Mouse (Mus musculus) gonadal fat pad, adult 2 months (tissue): Measurements from ENCODE around the gene Fibcd1. TPM values are rescaled to one million over a fixed set of nuclear protein-coding genes. Genes with fewer than 3 reads are reported as not detected.

ENCODE experiments used
- DNase-seq: peaks from one replicate; pipeline ENCODE4 v3.0.0-alpha.2; 2012; ENCODE audit warnings: low read depth
- polyA plus RNA-seq: library from polyadenylated mRNA; depleted of rRNA; stranded (reverse); fragments of >200 nt; gene quantifications from 2 replicates; pipeline ENCODE4 v1.2.3, GENCODE M21; 2012

The Fibcd1 gene
- polyA plus RNA-seq, 1 experiment = 1.7 TPM

GRCm38 (mm10) chr2:31811086-31811958 lies 34.5 kb downstream of the Fibcd1 start:
- no peak for DNase-seq

GRCm38 (mm10) chr2:31810444-31810843 lies 35.4 kb downstream of the Fibcd1 start, which contains the start of gene Qrfp:
TSS of gene Qrfp (minus strand) at chr2:31810580.
- DNase-seq = no peak

- DNase-seq = no peak
Measured at GRCm38 (mm10) chr2:31809358-31809740, 36.5 kb downstream of the Fibcd1 start.

GRCm38 (mm10) chr2:31808410-31809357 lies 37.1 kb downstream of the Fibcd1 start:
- no peak for DNase-seq

GRCm38 (mm10) chr2:31806639-31807382 lies 39.0 kb downstream of the Fibcd1 start:
- no peak for DNase-seq

GRCm38 (mm10) chr2:31803480-31803879 lies 42.3 kb downstream of the Fibcd1 start:
- DNase-seq = no peak

GRCm38 (mm10) chr2:31802811-31803210 lies 43.0 kb downstream of the Fibcd1 start:
- no peak for DNase-seq

GRCm38 (mm10) chr2:31801416-31801815 lies 44.4 kb downstream of the Fibcd1 start:
- no peak for DNase-seq

- no peak for DNase-seq
Measured at GRCm38 (mm10) chr2:31796943-31797342, 48.9 kb downstream of the Fibcd1 start.

- DNase-seq = no peak
Measured at GRCm38 (mm10) chr2:31792611-31793010, 53.2 kb downstream of the Fibcd1 start.

GRCm38 (mm10) chr2:31791260-31791659 lies 54.5 kb downstream of the Fibcd1 start:
- no peak for DNase-seq

- no peak for DNase-seq
Measured at GRCm38 (mm10) chr2:31790728-31791251, 55.0 kb downstream of the Fibcd1 start.

- no peak for DNase-seq
Measured at GRCm38 (mm10) chr2:31789215-31789614, 56.6 kb downstream of the Fibcd1 start.

- DNase-seq = no peak
Measured at GRCm38 (mm10) chr2:31788227-31788626, 57.6 kb downstream of the Fibcd1 start.

- no peak for DNase-seq
Measured at GRCm38 (mm10) chr2:31787029-31787428, 58.8 kb downstream of the Fibcd1 start.

- no peak for DNase-seq
Measured at GRCm38 (mm10) chr2:31785074-31785473, 60.7 kb downstream of the Fibcd1 start.

- no peak for DNase-seq
Measured at GRCm38 (mm10) chr2:31782958-31783602, 62.7 kb downstream of the Fibcd1 start.

GRCm38 (mm10) chr2:31779258-31779657 lies 66.5 kb downstream of the Fibcd1 start:
- DNase-seq = no peak

GRCm38 (mm10) chr2:31776479-31776878 lies 69.3 kb downstream of the Fibcd1 start:
- DNase-seq = no peak

GRCm38 (mm10) chr2:31770781-31771441 lies 74.9 kb downstream of the Fibcd1 start:
- DNase-seq = peak; percentile 88
